Comparison of ENCODE assay signal across 8 mouse cellular contexts in genomic region chr16:17619198-17620105, GRCm38 (mm10). TPM values are rescaled to one million over a fixed set of nuclear protein-coding genes. Genes with fewer than 3 reads are reported as not detected.
A peak's percentile ranks its signal among the peaks of the same experiment; 100 is the strongest.
DNase-seq lines count a peak whose midpoint lies in the region; ATAC-seq and TF ChIP-seq lines count a peak whose summit lies in the region.

Smpd4 (plus strand) TSS chr16:17619354.

- no peaks in the 10 kb centered on the region for H3K36me3 ChIP-seq in embryonic facial prominence, embryonic 11.5 days (replicated peaks; ENCODE audit: control insufficient read depth, insufficient read depth, low read depth, low read length)
- H3K36me3 ChIP-seq in intestine, postnatal 0 days (ENCODE audit: control insufficient read depth, insufficient read depth): peaks cover 23% of the 10 kb centered on the region; the same call in 1 of the 2 replicates
- peaks cover 2% of the 10 kb centered on the region; the same call in 1 of the 2 replicates for H3K36me3 ChIP-seq in midbrain, embryonic 11.5 days (ENCODE audit: control insufficient read depth, insufficient read depth, low read length)

- peak within 1 kb of the TSS; percentile 86 for H3K4me3 ChIP-seq in embryonic facial prominence, embryonic 11.5 days (ENCODE audit: low read depth, low read length)
- H3K4me3 ChIP-seq in intestine, postnatal 0 days (ENCODE audit: low read depth, low read length): peak within 1 kb of the TSS; percentile 98
- H3K4me3 ChIP-seq in midbrain, embryonic 11.5 days (ENCODE audit: low read depth, low read length): peak within 1 kb of the TSS; percentile 98

- ATAC-seq in embryonic facial prominence, embryonic 11.5 days (replicated peaks; ENCODE audit: insufficient number of reproducible peaks, low FRiP score, low TSS enrichment, low read depth): peak; percentile 82
- ATAC-seq in granulocyte monocyte progenitor cell, adult 5-6 weeks (replicated peaks; ENCODE audit: poor library complexity, severe bottlenecking): peak; percentile 78
- ATAC-seq in intestine, postnatal 0 days: peak; percentile 68
- peak; percentile 86 for ATAC-seq in midbrain, embryonic 11.5 days (ENCODE audit: low FRiP score)

- peak; percentile 86 for DNase-seq in 3134 (ENCODE audit: extremely low read depth, insufficient read length, low spot score)
- DNase-seq in adrenal gland, postnatal 25 days: peak; percentile 92
- DNase-seq in embryonic facial prominence, embryonic 11.5 days (ENCODE audit: low spot score): peak; percentile 94
- DNase-seq in left cerebral cortex, postnatal 4 days: peak; percentile 91
- DNase-seq in midbrain, embryonic 11.5 days (ENCODE audit: low spot score, missing footprints): peak; percentile 100
- peak; percentile 95 for DNase-seq in right cerebral cortex, postnatal 4 days

- H3K4me1 ChIP-seq in embryonic facial prominence, embryonic 11.5 days (ENCODE audit: control insufficient read depth, insufficient read depth, low read length): no peaks in the 10 kb centered on the region; the same call in 1 of the 2 replicates
- H3K4me1 ChIP-seq in intestine, postnatal 0 days (replicated peaks; ENCODE audit: control insufficient read depth, insufficient read depth, low read length): peaks cover 2% of the 10 kb centered on the region; the same call in 1 of the 2 replicates
- H3K4me1 ChIP-seq in midbrain, embryonic 11.5 days (ENCODE audit: control insufficient read depth, insufficient read depth, low read length): no peaks in the 10 kb centered on the region

- no peaks in the 10 kb centered on the region for H3K9me3 ChIP-seq in embryonic facial prominence, embryonic 11.5 days (replicated peaks; ENCODE audit: control insufficient read depth, low read length)
- no peaks in the 10 kb centered on the region for H3K9me3 ChIP-seq in intestine, postnatal 0 days (ENCODE audit: control insufficient read depth)
- H3K9me3 ChIP-seq in midbrain, embryonic 11.5 days (ENCODE audit: control insufficient read depth, low read length): no peaks in the 10 kb centered on the region

- intact Hi-C loops in left cerebral cortex, postnatal 4 days (cut with DNase I): loop anchor here (5.0 kb wide), 1 partner anchor 62 kb away; no protein-coding TSS in a partner anchor

- TF ChIP-seq CTCF in intestine, postnatal 0 days (IDR thresholded peaks at IDR 0.05; ENCODE audit: low read depth): no peak

- WGBS in embryonic facial prominence, embryonic 11.5 days: 3% methylated on average over 60 of the region's 60 CpGs
- WGBS in intestine, postnatal 0 days: 2% methylated on average over 60 of the region's 60 CpGs
- WGBS in midbrain, embryonic 11.5 days: 3% methylated on average over 60 of the region's 60 CpGs

- H3K27me3 ChIP-seq in embryonic facial prominence, embryonic 11.5 days (ENCODE audit: control insufficient read depth, insufficient read depth, low read length): no peaks in the 10 kb centered on the region
- H3K27me3 ChIP-seq in intestine, postnatal 0 days (replicated peaks; ENCODE audit: control insufficient read depth, insufficient read depth, low read length): no peaks in the 10 kb centered on the region
- no peaks in the 10 kb centered on the region for H3K27me3 ChIP-seq in midbrain, embryonic 11.5 days (ENCODE audit: control insufficient read depth, insufficient read depth, low read length)

- H3K9ac ChIP-seq in embryonic facial prominence, embryonic 11.5 days (replicated peaks; ENCODE audit: low read length): peak within 1 kb of the TSS; percentile 86
- H3K9ac ChIP-seq in intestine, postnatal 0 days (ENCODE audit: low read depth, low read length): peak within 1 kb of the TSS; percentile 85
- H3K9ac ChIP-seq in midbrain, embryonic 11.5 days (ENCODE audit: low read length): peak within 1 kb of the TSS; percentile 94

- H3K4me2 ChIP-seq in embryonic facial prominence, embryonic 11.5 days (ENCODE audit: low read depth, low read length): peak within 1 kb of the TSS; percentile 73
- H3K4me2 ChIP-seq in intestine, postnatal 0 days (replicated peaks; ENCODE audit: low read depth): peak within 1 kb of the TSS; percentile 73
- peak within 1 kb of the TSS; percentile 70 for H3K4me2 ChIP-seq in midbrain, embryonic 11.5 days

- H3K27ac ChIP-seq in embryonic facial prominence, embryonic 11.5 days (replicated peaks; ENCODE audit: low read depth, low read length): no peak within 1 kb of the TSS
- no peak within 1 kb of the TSS for H3K27ac ChIP-seq in intestine, postnatal 0 days (ENCODE audit: low read depth, low read length)
- no peak within 1 kb of the TSS for H3K27ac ChIP-seq in midbrain, embryonic 11.5 days (ENCODE audit: low read depth, low read length)

RNA-seq across cellular contexts. Expression of gene Smpd4, which starts in this region (rescaled TPM):
- 28.0 and 33.7 TPM in 2 replicates for total RNA-seq in adrenal gland, postnatal 25 days (2021)
- polyA plus RNA-seq in embryonic facial prominence, embryonic 11.5 days (2014; fragmentation: Nextera tagmentation; extraction: Ambion mirVana): 57.0 and 58.5 TPM in 2 replicates
- 69.2 and 77.1 TPM in 2 replicates for total RNA-seq in granulocyte monocyte progenitor cell, adult 5-6 weeks (2014; fragmentation: Nextera tagmentation)
- total RNA-seq in granulocyte monocyte progenitor cell, adult 5-6 weeks (2017): 39.3 and 54.7 TPM in 2 replicates
- polyA plus RNA-seq in intestine, postnatal 0 days (2015; fragmentation: Nextera tagmentation; extraction: Ambion mirVana): 8.7 and 9.0 TPM in 2 replicates
- total RNA-seq in left cerebral cortex, postnatal 4 days (2021): 10 to 100 TPM; 49.9 to 51.7 TPM
- polyA plus RNA-seq in midbrain, embryonic 11.5 days (2014; fragmentation: Nextera tagmentation; extraction: Ambion mirVana): 41.1 and 46.5 TPM in 2 replicates
